Mouse (Mus musculus): ENCODE measurements at regions not wholly inside any gene's neighbourhood (a gene's known extent, or its start where the extent isn't known, plus 50 kb on each side); places are given as distances from the start of the nearest gene placed in this dataset.

- no peak for TF ChIP-seq CTCF (conservative IDR thresholded peaks at IDR 0.05 in 1 of 2, IDR thresholded peaks at IDR 0.05 in 1 of 2; ENCODE audit: low read depth in 2 of 2, low read length in 2 of 2)
- no peak for TF ChIP-seq MAX (IDR thresholded peaks at IDR 0.05; ENCODE audit: low read length)
- TF ChIP-seq CHD1 (IDR thresholded peaks at IDR 0.05; ENCODE audit: low read depth, low read length) = no peak
- no peak for TF ChIP-seq POLR2A (IDR thresholded peaks at IDR 0.05; ENCODE audit: low read depth, low read length)
- no peak for TF ChIP-seq HCFC1 (IDR thresholded peaks at IDR 0.05; ENCODE audit: low read depth, low read length)
- no peak for TF ChIP-seq CHD2 (IDR thresholded peaks at IDR 0.05; ENCODE audit: low read length)
- no peak for TF ChIP-seq MAFK (IDR thresholded peaks at IDR 0.05; ENCODE audit: insufficient replicate concordance, low read length)
- TF ChIP-seq MYC (IDR thresholded peaks at IDR 0.05; ENCODE audit: low read depth, low read length) = no peak
- no peak for TF ChIP-seq PAX5 (IDR thresholded peaks at IDR 0.05; ENCODE audit: low read length)
- no peak for TF ChIP-seq TCF12 (IDR thresholded peaks at IDR 0.05; ENCODE audit: low read depth, low read length)
- TF ChIP-seq SIN3A (IDR thresholded peaks at IDR 0.05; ENCODE audit: low read length) = no peak
- no peak for TF ChIP-seq UBTF (IDR thresholded peaks at IDR 0.05; ENCODE audit: low read depth, low read length)
- no peak for TF ChIP-seq EP300 (IDR thresholded peaks at IDR 0.05; ENCODE audit: low read length)
- no peak for TF ChIP-seq ZNF384 (IDR thresholded peaks at IDR 0.05; ENCODE audit: low read depth, low read length)
Observed at GRCm38 (mm10) chr10:22913112-22913511, 93.1 kb upstream of the Tcf21 start.
